Comparison of ENCODE assay signal across 8 mouse cellular contexts in genomic region chrX:10718021-10718837, GRCm38 (mm10). TPM values are rescaled to one million over a fixed set of nuclear protein-coding genes. Genes with fewer than 3 reads are reported as not detected.
DNase-seq lines count a peak whose midpoint lies in the region; ATAC-seq and TF ChIP-seq lines count a peak whose summit lies in the region.

No protein-coding gene starts in this region.

- H3K9me3 ChIP-seq in embryonic facial prominence, embryonic 14.5 days (ENCODE audit: control insufficient read depth, low read length), result no peaks in the 10 kb centered on the region
- no peaks in the 10 kb centered on the region for H3K9me3 ChIP-seq in heart, postnatal 0 days (replicated peaks; ENCODE audit: control insufficient read depth, low read length)
- H3K9me3 ChIP-seq in lung, embryonic 16.5 days (ENCODE audit: control insufficient read depth, low read length), result no peaks in the 10 kb centered on the region

- ATAC-seq in embryonic facial prominence, embryonic 14.5 days (ENCODE audit: low read depth), result no peak
- ATAC-seq in heart, postnatal 0 days (ENCODE audit: insufficient read depth, low read depth), result no peak
- ATAC-seq in lung, embryonic 16.5 days (ENCODE audit: low read depth), result no peak

- H3K36me3 ChIP-seq in embryonic facial prominence, embryonic 14.5 days (ENCODE audit: control insufficient read depth, insufficient read depth, low read length), result no peaks in the 10 kb centered on the region
- H3K36me3 ChIP-seq in heart, postnatal 0 days (replicated peaks; ENCODE audit: control insufficient read depth, insufficient read depth, low read length), result no peaks in the 10 kb centered on the region
- H3K36me3 ChIP-seq in lung, embryonic 16.5 days (ENCODE audit: control insufficient read depth, insufficient read depth, low read length), result no peaks in the 10 kb centered on the region

- H3K4me3 ChIP-seq in embryonic facial prominence, embryonic 14.5 days (ENCODE audit: low read depth, low read length), result peak overlapping the region; percentile 53
- peak overlapping the region; percentile 66 for H3K4me3 ChIP-seq in heart, postnatal 0 days (ENCODE audit: low read depth, low read length)
- H3K4me3 ChIP-seq in lung, embryonic 16.5 days (ENCODE audit: low read length), result peak overlapping the region; percentile 65

- TF ChIP-seq EP300 in heart, postnatal 0 days (IDR thresholded peaks at IDR 0.05; ENCODE audit: low read depth), result no peak

- no peak for TF ChIP-seq CTCF in heart, postnatal 0 days (IDR thresholded peaks at IDR 0.05; ENCODE audit: low read depth)

- H3K27ac ChIP-seq in embryonic facial prominence, embryonic 14.5 days (replicated peaks; ENCODE audit: low read depth, low read length), result peak overlapping the region; percentile 67
- H3K27ac ChIP-seq in heart, postnatal 0 days (ENCODE audit: low read depth), result peak overlapping the region; percentile 84
- H3K27ac ChIP-seq in lung, embryonic 16.5 days (ENCODE audit: low read length), result peak overlapping the region; percentile 93

- H3K9ac ChIP-seq in embryonic facial prominence, embryonic 14.5 days (ENCODE audit: low read depth, low read length), result peak overlapping the region; percentile 68
- peak overlapping the region; percentile 63 for H3K9ac ChIP-seq in heart, postnatal 0 days (replicated peaks; ENCODE audit: low read depth, low read length)
- H3K9ac ChIP-seq in lung, embryonic 16.5 days (ENCODE audit: low read length), result peak overlapping the region; percentile 80

- 22% methylated on average over 40 of the region's 61 CpGs for WGBS in embryonic facial prominence, embryonic 14.5 days
- 12% methylated on average over 61 of the region's 61 CpGs for WGBS in heart, postnatal 0 days
- WGBS in lung, embryonic 16.5 days, result 8% methylated on average over 61 of the region's 61 CpGs

- 0 out of 2 replicates have a peak, but pooled peaks cover 4% of the 10 kb centered on the region for H3K4me1 ChIP-seq in embryonic facial prominence, embryonic 14.5 days (ENCODE audit: control insufficient read depth, insufficient read depth, low read length)
- H3K4me1 ChIP-seq in heart, postnatal 0 days (ENCODE audit: control insufficient read depth, insufficient read depth), result 0 out of 2 replicates have a peak, but pooled peaks cover 4% of the 10 kb centered on the region
- H3K4me1 ChIP-seq in lung, embryonic 16.5 days (replicated peaks; ENCODE audit: control insufficient read depth, insufficient read depth, low read length), result peaks cover 8% of the 10 kb centered on the region; the same call in 1 of the 2 replicates

- no peaks in the 10 kb centered on the region for H3K27me3 ChIP-seq in embryonic facial prominence, embryonic 14.5 days (replicated peaks; ENCODE audit: control insufficient read depth, insufficient read depth, low read length)
- no peaks in the 10 kb centered on the region for H3K27me3 ChIP-seq in heart, postnatal 0 days (ENCODE audit: control insufficient read depth, insufficient read depth, low read length)
- no peaks in the 10 kb centered on the region for H3K27me3 ChIP-seq in lung, embryonic 16.5 days (ENCODE audit: control insufficient read depth, insufficient read depth, low read depth, low read length)

- H3K4me2 ChIP-seq in embryonic facial prominence, embryonic 14.5 days (ENCODE audit: low read depth, low read length), result peak overlapping the region; percentile 70
- peak overlapping the region; percentile 78 for H3K4me2 ChIP-seq in heart, postnatal 0 days (ENCODE audit: low read depth, low read length)
- H3K4me2 ChIP-seq in lung, embryonic 16.5 days (ENCODE audit: low read depth, low read length), result peak overlapping the region; percentile 61

- DNase-seq in CD4-positive helper T cell, adult 2 months (ENCODE audit: low read depth, low spot score), result peak; percentile 36
- peak; percentile 24 to 30 for DNase-seq in adrenal gland, adult 18-20 months (ENCODE audit: low spot score in 2 of 2)
- DNase-seq in embryonic facial prominence, embryonic 14.5 days (ENCODE audit: low spot score), result peak; percentile 29
- no peak for DNase-seq in heart, postnatal 0 days (ENCODE audit: low spot score)
- DNase-seq in layer of hippocampus, adult 18-20 months (ENCODE audit: low spot score in 2 of 2), result peak; percentile 11 to 30
- DNase-seq in right cerebral cortex, postnatal 36 days (ENCODE audit: low spot score in 2 of 2), result peak; percentile 9 to 20
- DNase-seq in MN1 (ENCODE audit: low spot score), result no peak

RNA-seq across cellular contexts. Expression of gene Mid1ip1, which starts 3.4 kb away (rescaled TPM):
- 10 to 100 TPM; 67.7 to 82.5 TPM for total RNA-seq in adrenal gland, adult 18-20 months (2021)
- polyA plus RNA-seq in embryonic facial prominence, embryonic 14.5 days (2014; fragmentation: Nextera tagmentation; extraction: Ambion mirVana), result 29.2 and 29.8 TPM in 2 replicates
- 34.4 and 81.4 TPM in 2 replicates for total RNA-seq in heart, postnatal 0 days (2014; rRNA removed; ENCODE audit: low replicate concordance)
- polyA plus RNA-seq in heart, postnatal 0 days (2015; fragmentation: Nextera tagmentation; extraction: Ambion mirVana), result 27.3 and 29.7 TPM in 2 replicates
- 100 to 1,000 TPM in 1 of 2 experiments, 10 to 100 TPM in 1; 94.9 to 104 TPM for total RNA-seq in layer of hippocampus, adult 18-20 months (2021)
- polyA plus RNA-seq in lung, embryonic 16.5 days (2015; fragmentation: Nextera tagmentation; extraction: Ambion mirVana), result 119 and 125 TPM in 2 replicates

Comparison
In these comparisons a context has a peak if more than half of its experiments do, and no peak if none do; other contexts are left out.
1. DNase-seq: peak in CD4-positive helper T cell, adult 2 months (single experiment), adrenal gland, adult 18-20 months (2 of 2), embryonic facial prominence, embryonic 14.5 days (single experiment), layer of hippocampus, adult 18-20 months (2 of 2) and right cerebral cortex, postnatal 36 days (2 of 2); none in heart, postnatal 0 days (single experiment) and MN1 (single experiment).
2. Peak in every context shown above with its lines, with median percentiles within 50 percentile points of each other: H3K27ac ChIP-seq, H3K4me2 ChIP-seq, H3K4me3 ChIP-seq and H3K9ac ChIP-seq.